Mouse (Mus musculus) heart, adult 11 months (tissue): ENCODE data around the gene Pmvk.

Source experiments
- DNase-seq: peaks from one replicate; pipeline ENCODE4 v3.0.0; 2022

Pmvk gene

DNA sequence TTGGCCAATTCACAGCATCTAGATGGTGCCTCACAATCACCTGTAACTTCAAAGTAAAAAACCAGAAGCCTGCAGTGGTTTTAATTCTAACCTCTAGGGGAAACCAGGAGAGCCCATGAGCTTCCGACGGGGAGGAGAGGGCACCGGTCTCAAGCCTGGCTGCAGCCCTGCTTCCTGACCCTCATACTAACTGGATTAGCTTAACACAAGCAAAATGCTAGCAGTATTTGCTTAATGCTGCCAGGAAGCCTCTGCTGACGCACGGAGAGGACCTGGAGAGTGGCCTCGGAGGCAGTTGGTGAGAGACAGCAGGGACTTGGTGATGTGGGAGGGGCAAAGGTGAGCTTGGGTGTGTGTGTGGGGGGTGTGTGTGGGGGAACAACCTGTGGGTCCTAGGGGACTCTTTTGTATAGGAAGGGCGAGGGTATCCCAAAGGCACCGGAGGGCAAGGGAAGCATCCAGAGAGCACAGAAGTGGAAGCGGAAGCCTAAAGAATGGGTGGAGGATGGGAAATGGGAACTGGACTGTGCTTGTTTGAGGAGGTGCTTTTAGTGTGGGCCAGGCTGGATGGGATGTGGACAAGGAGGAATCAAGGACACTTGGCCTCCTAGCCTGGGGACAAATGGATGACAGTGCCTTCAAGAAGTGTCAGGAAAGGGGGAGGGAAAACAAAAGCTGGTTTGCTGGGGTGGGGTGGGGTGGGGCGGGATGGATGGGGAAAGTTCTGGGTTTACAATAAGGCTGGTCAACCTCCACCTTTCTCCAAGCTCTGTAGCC is at the start of gene Pmvk:
TSS of gene Pmvk (plus strand) at position 141 of the 777 bp plus-strand sequence.
- no peak for DNase-seq

DNA sequence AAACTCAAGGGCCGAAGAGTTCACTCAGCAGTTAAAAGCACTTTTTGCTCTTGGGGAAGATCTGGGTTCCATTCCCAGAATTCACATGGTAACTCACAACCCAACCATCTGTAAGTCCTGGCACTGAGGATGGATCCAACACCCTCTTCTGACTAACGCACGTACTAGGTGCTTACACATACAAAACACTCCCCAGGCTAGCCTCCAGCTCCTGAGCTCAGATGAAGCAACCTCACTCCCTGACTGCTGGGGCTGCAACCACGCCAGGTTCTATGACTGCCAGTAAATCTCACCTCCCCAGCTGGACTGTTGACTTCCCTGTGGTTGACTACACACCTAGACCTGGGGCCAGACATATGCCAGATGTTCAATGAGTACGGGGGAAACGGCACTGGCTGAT is 47.5 kb upstream of the Pmvk start:
- no peak for DNase-seq

DNA sequence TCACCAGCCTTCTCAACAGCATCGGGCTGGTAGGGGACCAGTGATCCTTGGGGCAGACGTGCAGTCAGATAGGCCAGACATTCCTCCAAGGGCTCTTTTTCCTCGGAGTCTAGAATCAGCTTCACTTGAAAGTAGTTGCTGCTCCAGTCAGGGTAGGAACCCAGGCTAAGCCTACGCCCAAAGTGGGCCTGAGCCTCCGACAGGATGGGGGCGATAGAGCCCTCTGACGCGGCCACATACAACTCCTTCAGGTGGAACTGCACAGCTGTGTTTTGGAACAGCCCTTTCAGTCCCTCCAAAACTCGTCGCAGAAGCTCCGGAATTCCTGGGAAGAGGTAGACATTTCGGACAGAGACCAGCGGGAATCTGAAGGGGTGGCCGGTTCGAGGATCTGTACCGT is 45.9 kb upstream of the Pmvk start:
- DNase-seq: peak; percentile 89

DNA sequence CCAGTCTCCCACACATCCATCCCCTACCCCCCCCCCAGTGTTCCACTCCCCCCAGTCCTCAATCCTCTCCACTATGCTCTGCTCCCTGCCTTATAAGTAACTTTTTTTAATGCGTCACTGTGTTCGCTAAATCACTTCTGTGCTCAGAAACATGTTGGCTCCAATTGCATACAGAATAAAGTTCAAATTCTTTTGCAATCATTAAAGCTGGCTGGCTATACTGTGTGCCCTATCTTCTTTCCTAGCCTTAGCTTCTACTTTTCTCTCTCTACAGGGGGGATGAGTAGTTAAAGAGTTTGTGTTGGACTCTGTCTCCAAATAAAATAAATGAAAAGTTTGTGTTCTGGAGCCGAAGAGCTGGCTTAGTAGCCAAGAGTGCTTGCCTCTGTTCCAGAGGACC is 44.6 kb upstream of the Pmvk start:
- no peak for DNase-seq

DNA sequence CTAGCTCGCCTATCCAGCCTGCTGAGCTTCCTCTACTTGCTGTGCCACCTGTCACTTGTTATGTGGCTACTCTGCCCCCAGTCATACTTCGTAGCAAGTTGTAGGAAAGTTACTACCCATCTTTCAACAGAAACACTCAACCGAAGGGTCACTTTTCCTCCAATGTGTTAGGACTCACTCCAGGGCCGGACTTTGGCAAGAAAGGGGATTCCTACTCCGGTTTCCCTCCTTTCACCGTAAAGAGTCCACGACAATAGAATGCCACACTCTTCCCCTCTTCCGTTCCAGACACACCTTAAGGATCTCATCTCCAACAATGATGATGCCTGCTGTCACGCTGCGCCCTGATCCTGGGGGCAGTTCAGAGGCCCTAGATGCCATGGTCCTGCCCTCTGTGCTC is 43.5 kb upstream of the Pmvk start:
- no peak for DNase-seq

DNA sequence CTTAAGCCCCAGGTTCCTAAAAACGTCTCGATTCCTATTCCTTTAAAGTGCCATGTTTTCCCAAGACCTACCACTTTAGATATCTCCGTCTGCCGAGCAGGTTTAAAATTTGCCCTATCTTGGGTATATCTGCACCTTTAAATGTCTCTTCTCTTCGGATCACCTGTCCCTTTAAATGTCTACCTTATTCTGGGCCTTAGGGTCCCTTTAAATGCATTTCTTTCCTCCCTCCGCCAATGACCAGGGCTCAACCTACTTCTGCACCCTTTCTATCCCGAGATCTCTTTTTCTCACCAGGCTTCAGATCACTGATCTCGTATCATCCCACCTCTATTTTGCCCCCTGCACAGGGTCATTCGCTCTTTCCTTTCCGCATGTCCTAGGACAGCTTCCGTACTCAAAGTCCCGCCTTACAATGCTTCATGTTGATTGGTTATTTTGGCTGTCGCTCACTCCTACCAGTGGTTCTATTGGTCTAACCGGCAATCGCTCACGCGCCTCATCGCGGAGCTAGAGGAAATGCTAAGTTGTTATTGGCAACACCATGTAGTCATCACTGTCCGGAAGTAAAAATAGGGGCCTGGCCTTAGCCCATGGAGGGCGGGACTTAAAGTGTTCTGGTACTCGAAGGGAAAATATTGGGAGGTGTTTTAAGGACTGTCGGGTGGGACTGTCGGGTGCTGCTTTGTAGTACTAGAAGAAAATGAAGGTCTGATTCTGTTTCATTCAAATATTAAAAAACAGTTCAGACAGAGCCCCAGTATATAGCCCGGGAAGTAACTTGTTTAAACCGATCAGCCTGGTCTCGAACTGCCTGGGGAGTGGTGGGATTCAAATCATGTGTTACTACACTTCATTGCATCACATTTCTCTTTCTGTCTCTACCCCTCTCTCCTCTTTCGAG is 42.6 kb upstream of the Pmvk start, which contains the start of gene Flad1:
TSS of gene Flad1 (minus strand) at position 381 of the 904 bp plus-strand sequence.
- peak; percentile 100 for DNase-seq

DNA sequence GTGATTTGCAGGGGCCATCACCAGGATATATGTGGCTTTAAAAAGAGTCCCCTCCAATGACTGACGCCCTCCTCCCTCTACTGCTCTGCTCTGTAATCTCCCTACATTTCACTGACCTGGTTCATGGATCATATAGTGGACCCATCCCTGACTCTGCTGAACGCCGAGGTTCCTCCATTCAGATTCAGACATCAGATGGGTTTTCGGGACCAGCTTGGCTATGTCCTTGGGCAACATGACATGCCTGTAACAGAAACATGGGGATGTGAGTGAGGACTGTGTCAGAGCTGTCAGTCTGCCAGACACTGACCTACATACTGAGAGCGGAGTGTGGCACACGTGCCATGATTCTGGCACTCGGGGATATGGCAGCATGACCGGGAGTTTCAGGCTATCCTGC is 38.2 kb upstream of the Pmvk start:
- peak; percentile 91 for DNase-seq

DNA sequence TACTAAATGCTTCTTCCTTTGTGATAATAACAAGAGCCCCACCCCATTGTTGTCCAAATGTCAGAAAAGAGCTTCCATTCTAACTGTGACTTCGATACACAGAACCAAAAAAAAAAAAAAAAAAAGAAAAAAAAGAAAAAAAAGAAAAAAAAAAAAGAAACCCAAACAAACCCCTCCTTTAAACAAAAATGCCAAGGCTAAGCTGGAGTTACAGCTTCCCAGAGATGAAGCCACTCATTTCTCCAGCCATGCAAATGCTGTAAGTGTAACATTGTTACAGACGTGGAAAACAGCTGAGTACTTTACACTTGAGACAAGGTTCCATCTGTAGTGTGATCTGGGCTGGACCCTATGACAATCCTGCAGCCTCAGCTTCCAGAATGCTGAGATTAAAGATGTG is 37.2 kb upstream of the Pmvk start:
- no peak for DNase-seq

DNA sequence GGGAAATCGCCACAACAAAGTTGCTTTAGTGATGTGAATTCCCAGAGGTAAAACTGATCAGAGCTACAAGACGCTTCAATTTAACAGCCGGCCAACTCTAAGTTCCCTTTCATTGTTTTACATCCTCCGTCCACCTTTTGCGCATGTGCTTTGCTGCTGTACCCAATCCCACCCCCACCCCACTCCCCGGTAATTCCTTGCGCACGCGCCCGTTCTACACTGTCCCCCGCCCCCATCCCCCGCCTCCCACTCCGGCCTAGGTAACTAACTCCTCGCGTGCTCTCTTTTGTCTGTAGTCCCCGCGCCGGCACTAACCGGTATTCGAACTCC is 36.5 kb upstream of the Pmvk start:
- DNase-seq: peak; percentile 88

DNA sequence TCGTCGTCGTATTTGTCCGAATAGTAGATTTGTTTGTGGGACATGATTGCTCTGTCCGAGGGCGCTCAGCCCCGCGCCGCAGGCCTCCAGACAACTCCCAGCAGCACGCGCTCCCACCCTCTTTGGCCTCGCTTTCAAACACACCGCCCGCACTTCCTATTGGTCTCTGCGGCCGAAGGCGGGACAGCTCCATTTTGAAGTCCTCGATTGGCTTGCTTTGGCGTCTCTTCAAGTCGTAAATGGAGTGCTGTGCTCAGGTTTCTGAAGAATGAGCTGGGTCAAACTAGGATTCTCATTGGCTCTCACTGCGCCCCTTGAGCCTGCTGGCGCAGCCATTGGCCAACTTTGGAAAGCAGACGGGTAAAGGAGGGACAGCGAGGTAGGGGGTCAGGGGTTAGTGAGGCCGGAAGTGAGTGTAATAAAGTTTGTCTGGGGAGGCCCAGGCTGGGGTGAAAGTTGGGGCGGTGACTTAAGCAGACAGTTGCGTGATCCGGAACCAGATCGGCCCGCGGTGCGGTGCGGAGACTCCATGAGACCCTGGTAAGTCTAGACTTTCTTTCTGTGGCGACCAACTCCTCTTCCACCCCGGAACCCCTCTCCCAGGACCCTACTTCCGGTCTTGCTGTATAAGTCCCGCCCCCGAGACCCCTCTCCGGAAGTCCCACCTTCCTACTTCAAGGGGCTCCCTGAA is 36.0 kb upstream of the Pmvk start, which contains the start of the genes Cks1b and Shc1:
TSS of gene Cks1b (minus strand) at position 214 of the 691 bp plus-strand sequence.
TSS of gene Shc1 (plus strand) at position 274 of the 691 bp plus-strand sequence.
- DNase-seq: peak; percentile 100

DNA sequence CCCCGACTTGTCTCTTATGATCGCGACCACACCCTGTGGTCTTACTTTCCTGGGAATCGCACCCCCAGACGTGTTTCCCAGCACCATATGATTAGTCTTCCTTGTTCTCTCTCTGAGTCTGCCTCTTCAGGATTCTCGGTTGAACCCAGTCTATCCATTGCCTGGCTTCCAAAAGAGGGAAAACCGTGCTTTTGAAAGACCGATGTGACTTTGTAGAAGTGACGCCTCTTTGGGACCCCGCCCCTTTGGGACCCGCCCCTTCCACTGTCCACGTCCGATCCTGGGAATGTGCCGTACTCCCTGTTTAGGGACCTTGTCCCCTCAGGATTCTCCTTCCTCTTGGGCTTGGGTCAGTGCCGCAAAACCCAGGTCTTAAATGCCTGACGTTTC is 35.5 kb upstream of the Pmvk start:
- peak; percentile 99 for DNase-seq

DNA sequence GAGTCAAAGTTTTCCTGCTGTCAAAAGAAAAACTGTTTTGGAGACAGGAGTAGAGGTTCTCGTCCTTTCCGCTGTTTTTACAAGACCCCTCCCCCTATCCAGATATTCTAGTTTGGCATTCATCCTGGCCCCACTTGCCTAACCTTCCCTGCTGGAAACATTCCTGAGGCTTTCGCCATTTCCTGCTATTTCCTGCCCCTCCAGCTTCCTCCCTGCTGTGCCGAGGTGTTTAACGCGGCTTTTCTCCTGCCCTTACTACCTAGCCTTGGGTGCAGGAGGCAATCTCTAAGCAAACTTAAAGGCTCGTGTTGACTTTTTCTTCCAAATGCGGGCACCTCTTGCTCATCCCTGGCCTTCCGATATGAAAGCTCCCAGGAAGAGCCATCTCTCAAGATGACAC is 34.8 kb upstream of the Pmvk start:
- DNase-seq: peak; percentile 98

DNA sequence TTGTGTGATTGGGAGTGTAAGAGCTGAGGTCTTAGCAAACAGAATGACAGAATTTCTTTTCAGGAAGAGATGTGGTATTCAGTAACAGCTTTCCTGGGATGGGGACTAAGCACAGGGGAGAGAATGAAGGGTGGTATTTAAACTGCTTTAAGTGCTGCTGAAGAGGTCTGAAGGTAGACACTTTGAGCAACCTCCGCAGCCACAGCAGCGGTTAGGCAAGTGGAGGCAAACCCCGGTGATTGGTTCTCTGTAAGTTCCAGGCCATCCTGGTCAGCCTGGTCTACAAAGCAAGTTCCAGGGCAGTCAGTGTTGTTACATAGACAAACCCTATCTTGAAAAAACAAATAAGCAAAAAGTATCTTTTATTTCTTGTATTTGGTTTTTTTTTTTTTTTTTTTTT is 34.4 kb upstream of the Pmvk start:
- no peak for DNase-seq

DNA sequence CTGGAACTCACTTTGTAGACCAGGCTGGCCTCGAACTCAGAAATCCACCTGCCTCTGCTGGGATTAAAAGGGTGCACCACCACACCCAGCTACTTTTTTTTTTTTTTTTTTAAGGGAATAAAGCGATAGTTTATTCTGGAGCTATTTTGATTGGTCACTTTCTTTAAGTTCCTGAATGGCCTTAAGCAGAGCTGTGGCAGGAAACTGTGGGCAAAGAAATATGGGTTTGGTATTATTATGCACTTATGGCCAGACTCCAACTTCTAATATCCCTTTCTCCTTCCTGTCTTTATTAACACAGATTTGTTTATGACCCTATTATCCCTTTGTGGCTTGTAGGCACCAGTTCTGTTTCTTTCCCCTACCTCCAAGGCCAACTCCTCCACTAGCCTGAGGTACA is 33.9 kb upstream of the Pmvk start:
- no peak for DNase-seq

DNA sequence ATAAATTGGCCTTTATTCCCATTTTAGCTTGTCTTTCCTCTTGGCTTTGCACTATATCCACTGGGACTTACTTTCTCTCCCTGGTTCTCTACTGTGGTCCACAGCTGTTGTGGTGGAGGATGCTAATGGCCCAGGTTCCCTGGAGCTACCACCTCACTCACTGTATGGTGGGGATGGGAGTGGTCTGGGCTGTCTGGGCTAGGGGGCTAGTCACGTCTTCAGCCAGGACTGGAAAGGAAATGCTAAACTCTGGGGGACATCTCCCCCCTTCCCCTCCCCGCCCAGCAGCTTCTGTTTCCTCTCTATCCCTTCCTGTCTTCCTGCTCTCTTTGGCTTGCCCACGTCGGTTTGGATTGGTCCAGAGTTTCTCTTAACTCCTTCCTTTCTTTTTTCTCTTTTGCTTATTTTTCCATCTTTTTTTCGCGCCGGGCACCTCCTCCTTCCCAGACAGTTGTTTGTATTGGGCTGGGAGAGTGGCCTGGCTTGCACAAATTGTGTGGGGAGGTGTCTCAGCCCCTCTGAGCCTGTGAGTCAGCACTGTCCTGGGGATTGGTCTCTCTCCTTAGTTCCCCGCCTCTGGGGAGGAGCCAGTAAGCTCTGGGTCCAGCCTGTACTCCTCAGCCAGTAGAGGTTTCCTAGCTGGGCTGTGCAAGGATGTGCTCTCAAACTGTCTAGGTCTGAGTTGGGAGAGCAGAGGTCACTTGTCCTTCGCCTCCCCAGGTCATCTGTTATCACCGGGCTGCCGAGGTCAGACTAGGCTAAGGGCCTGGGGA is 33.2 kb upstream of the Pmvk start:
- DNase-seq: peak; percentile 100

DNA sequence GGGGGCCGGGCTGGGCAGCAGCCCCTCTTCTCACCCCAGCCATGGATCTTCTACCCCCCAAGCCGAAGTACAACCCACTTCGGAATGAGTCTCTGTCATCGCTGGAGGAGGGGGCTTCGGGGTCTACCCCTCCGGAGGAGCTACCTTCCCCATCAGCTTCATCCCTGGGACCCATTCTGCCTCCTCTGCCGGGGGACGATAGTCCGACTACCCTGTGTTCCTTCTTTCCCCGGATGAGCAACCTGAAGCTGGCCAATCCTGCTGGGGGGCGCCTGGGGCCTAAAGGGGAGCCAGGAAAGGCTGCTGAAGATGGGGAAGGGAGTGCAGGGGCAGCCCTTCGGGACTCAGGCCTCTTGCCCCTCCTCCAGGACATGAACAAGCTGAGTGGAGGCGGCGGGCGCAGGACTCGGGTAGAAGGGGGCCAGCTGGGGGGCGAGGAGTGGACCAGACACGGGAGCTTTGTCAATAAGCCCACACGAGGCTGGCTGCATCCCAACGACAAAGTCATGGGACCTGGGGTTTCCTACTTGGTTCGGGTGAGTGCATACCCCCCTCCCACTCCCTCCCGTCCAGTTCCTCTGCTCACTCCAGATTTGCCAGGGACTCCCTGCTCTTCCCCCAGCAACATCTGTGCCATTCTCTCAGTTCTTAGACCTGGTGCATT is 32.4 kb upstream of the Pmvk start:
- peak; percentile 96 for DNase-seq

DNA sequence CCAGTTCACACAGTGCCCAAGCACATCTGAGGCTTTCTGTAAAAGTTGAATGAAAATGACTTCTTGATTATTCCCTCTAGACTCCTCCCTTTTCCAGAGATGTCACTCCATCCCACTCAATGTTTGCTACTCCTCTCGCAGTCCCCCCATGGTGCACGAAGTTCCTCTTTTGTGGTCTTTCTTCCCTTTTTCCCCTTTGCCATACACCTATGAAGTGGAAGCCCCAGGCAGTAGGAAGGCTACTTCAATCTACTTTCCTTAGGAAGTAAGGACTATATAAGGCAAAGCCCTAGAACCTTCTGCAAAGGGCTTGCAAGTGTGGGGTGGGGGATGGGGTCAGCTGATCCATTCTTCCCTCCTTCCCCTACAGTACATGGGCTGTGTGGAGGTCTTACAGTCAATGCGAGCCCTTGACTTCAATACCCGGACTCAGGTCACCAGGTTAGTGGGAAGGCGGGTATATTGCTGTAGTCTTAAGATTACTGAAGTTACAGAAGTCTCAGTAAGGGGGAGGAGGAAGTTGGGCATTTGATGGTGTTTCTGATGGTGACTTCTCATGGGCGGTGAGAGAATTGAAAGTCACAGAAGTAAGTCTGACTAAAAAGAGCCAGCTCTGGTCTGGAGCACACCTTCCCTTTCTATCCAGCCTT is 31.7 kb upstream of the Pmvk start:
- DNase-seq: peak; percentile 92

DNA sequence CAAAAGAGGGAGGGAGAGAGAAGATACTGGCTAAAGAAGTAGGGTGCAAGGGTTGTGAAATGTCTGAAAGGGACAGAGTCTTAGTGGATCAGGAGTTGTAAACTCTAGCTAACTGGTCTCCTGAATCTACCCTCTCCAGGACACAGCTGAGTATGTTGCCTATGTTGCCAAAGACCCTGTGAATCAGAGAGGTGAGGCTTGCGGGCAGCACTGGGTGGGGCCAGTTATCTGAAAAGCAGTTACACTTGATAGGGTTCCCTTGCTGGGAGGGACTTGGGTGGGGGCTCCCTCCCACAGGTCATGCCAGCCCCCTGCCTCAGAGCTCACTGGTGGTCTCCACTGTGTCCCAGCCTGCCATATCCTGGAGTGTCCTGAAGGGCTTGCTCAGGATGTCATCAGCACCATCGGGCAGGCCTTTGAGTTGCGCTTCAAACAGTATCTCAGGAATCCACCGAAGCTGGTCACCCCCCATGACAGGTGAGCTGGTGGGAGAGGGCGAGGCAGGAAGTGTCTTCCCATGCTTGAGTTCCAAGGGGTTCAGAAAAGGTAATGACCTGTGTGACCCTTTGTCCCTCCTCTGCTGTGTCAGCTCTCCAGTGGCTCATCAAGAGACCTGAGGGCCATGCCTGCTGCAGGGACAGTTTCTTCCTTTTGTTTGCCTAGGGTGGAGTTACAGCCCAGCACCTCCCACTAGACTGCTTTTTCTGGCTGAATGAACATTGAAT is 29.8 kb upstream of the Pmvk start:
- peak; percentile 90 for DNase-seq

DNA sequence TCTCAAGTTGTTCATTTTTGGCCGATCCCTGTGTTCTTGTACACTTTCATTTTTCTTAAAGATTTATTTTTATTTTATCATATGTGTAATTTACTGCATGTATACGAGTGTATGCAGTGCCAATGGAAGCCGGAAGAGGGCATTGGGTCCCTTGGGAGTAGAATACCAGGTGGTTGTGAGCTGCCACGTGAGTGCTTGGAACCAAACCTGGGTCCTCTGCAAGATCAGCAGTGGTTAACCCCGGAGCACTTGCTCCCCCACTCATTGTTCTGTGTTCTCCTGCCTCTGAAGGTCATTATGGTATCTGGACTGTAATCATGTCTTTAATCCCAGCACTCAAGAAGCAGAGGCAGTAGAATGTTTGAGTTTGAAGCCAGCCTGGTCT is 29.2 kb upstream of the Pmvk start:
- no peak for DNase-seq

DNA sequence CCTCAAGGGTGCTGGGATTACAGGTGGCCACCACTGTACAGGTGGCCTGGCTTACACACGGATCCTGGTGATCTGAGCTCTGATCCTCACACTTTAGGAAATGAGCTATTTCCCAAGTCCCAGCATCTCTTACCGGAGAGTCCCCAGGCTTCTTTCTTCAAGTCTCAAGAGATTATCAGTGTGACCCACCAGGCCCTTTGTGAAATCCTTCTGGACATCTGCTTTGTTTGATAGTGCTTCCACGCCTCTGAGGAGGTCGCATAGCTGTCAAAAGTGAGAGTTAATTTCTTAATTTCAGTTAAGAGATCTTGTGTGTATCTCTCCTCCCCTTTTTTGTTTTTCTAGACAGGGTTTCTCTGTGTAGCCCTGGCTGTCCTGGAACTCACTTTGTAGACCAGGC is 28.5 kb upstream of the Pmvk start:
- no peak for DNase-seq

DNA sequence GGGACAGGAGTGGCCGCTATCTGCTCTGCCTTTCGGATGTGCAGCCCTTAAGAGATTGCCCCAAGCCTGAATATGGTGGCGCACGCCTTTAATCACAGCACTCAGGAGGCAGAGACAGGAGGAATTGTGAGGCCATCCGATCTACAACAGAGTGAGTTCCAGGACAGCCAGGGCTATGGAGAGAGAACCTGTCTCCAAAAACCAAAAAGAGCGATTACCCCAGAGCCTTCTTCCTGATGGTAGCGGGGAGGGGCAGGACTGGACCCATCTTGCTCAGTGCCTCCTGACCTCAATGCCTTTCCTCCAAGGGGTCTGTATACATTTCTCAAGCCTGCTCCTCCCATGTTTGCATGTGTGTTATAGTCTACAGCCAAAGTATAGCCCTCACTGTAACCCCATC is 25.3 kb upstream of the Pmvk start:
- peak; percentile 91 for DNase-seq
